28 mouse cellular contexts compared by ENCODE assay signal in the genomic region with DNA sequence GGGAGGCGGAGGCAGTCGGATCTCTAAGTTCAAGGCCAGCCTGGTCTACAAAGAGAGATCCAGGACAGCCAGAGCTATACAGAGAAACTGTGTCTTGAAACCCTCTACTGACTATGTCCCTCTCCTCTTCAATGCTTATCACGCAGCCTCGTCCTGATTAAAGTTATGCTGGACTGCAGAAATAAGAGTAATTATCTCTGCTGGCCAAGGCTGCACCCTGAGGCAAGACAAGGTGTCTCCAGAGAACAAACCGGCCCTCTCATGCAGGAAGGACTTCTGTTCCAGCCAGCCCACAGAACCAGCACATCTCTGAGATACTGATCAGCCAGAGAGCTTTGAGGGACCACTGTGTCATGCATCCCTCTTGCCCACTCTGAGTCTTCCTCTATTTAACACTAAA. TPM values are rescaled to one million over a fixed set of nuclear protein-coding genes. Genes with fewer than 3 reads are reported as not detected.
DNase-seq lines count a peak whose midpoint lies in the region; ATAC-seq and TF ChIP-seq lines count a peak whose summit lies in the region.
"Had no signal": no experiment of that assay in that cellular context is flagged by ENCODE, and none has a peak within 500 bp of the region (broad histone marks: within the 10 kb centered on the region; RNA-seq: fewer than 3 reads in every experiment).

No protein-coding gene starts in this region.

- H3K36me3 ChIP-seq in hindbrain, embryonic 10.5 days, result no peaks in the 10 kb centered on the region
- H3K36me3 ChIP-seq in hindbrain, embryonic 11.5 days (ENCODE audit: control insufficient read depth, insufficient read depth, low read length), result no peaks in the 10 kb centered on the region
- peaks cover 0 to 17% of the 10 kb centered on the region in 2 experiments; a peak in 2 of 4 replicates for H3K36me3 ChIP-seq in MEL (ENCODE audit: control insufficient read depth in 1 of 2, insufficient read depth in 2 of 2, low read length in 2 of 2)
- H3K36me3 ChIP-seq in liver, embryonic 11.5 days (ENCODE audit: control insufficient read depth, insufficient read depth, low read length), result no peaks in the 10 kb centered on the region
- H3K36me3 ChIP-seq in liver, postnatal 0 days (replicated peaks; ENCODE audit: insufficient read depth, low read length), result no peaks in the 10 kb centered on the region
- H3K36me3 ChIP-seq: forebrain, embryonic 15.5 days; heart, embryonic 10.5 days; limb, embryonic 15.5 days; midbrain, embryonic 15.5 days; neural tube, embryonic 13.5 days; stomach, embryonic 15.5 days had no signal

- no peak for TF ChIP-seq RAD21 in MEL (IDR thresholded peaks at IDR 0.05; ENCODE audit: low read depth, low read length)

- no peak for ATAC-seq in hindbrain, embryonic 11.5 days (ENCODE audit: low FRiP score)
- ATAC-seq in liver, embryonic 11.5 days (replicated peaks; ENCODE audit: low FRiP score), result peak; percentile 74
- no peak for ATAC-seq in liver, postnatal 0 days
- ATAC-seq: forebrain, embryonic 15.5 days; hindbrain, embryonic 16.5 days; intestine, postnatal 0 days had no signal

- TF ChIP-seq POLR2A in MEL (IDR thresholded peaks at IDR 0.05; ENCODE audit: control insufficient read depth in 1 of 2, insufficient read depth in 1 of 2, low read depth in 1 of 2, low read length in 2 of 2, poor library complexity in 1 of 2), result no peak

- TF ChIP-seq CTCF in MEL (IDR thresholded peaks at IDR 0.05 in 2 of 3, conservative IDR thresholded peaks at IDR 0.05 in 1 of 3; ENCODE audit: control insufficient read depth in 1 of 3, insufficient read depth in 1 of 3, low read depth in 2 of 3, low read length in 3 of 3, poor library complexity in 1 of 3, severe bottlenecking in 1 of 3), result no peak
- no peak for TF ChIP-seq CTCF in liver, postnatal 0 days (IDR thresholded peaks at IDR 0.05; ENCODE audit: low read depth)

- no peak overlapping the region for H3K4me2 ChIP-seq in hindbrain, embryonic 11.5 days (replicated peaks; ENCODE audit: low read depth, low read length)
- H3K4me2 ChIP-seq in liver, embryonic 11.5 days, result no peak overlapping the region
- no peak overlapping the region for H3K4me2 ChIP-seq in liver, postnatal 0 days (ENCODE audit: low read depth, low read length)
- H3K4me2 ChIP-seq: forebrain, embryonic 15.5 days; limb, embryonic 15.5 days; midbrain, embryonic 15.5 days; neural tube, embryonic 13.5 days; stomach, embryonic 15.5 days had no signal

- H3K4me3 ChIP-seq in hindbrain, embryonic 10.5 days, result no peak overlapping the region
- H3K4me3 ChIP-seq in hindbrain, embryonic 11.5 days (ENCODE audit: low read depth, low read length), result no peak overlapping the region
- H3K4me3 ChIP-seq in MEL (ENCODE audit: control insufficient read depth in 1 of 2, insufficient read depth in 1 of 2, low read depth in 2 of 2, low read length in 2 of 2), result no peak overlapping the region
- H3K4me3 ChIP-seq in liver, embryonic 11.5 days (ENCODE audit: low read depth, low read length), result no peak overlapping the region
- no peak overlapping the region for H3K4me3 ChIP-seq in liver, postnatal 0 days (ENCODE audit: low read depth, low read length)
- H3K4me3 ChIP-seq: forebrain, embryonic 15.5 days; heart, embryonic 10.5 days; limb, embryonic 15.5 days; midbrain, embryonic 15.5 days; neural tube, embryonic 13.5 days; stomach, embryonic 15.5 days had no signal

- no peaks in the 10 kb centered on the region for H3K27me3 ChIP-seq in hindbrain, embryonic 10.5 days (ENCODE audit: insufficient read depth, poor library complexity, severe bottlenecking)
- no peaks in the 10 kb centered on the region for H3K27me3 ChIP-seq in hindbrain, embryonic 11.5 days (ENCODE audit: control insufficient read depth, insufficient read depth, low read length)
- H3K27me3 ChIP-seq in MEL (ENCODE audit: control insufficient read depth in 1 of 2, insufficient read depth in 2 of 2, low read length in 2 of 2), result no peaks in the 10 kb centered on the region
- no peaks in the 10 kb centered on the region for H3K27me3 ChIP-seq in liver, embryonic 11.5 days (replicated peaks; ENCODE audit: control insufficient read depth, insufficient read depth, low read length)
- H3K27me3 ChIP-seq in liver, postnatal 0 days (ENCODE audit: insufficient read depth, low read length), result 0 out of 2 replicates have a peak, but pooled peaks cover 2% of the 10 kb centered on the region
- H3K27me3 ChIP-seq: forebrain, embryonic 15.5 days; limb, embryonic 15.5 days; midbrain, embryonic 15.5 days; neural tube, embryonic 13.5 days; stomach, embryonic 15.5 days had no signal

- H3K4me1 ChIP-seq in hindbrain, embryonic 10.5 days (replicated peaks), result peaks cover 22% of the 10 kb centered on the region
- H3K4me1 ChIP-seq in hindbrain, embryonic 11.5 days (replicated peaks; ENCODE audit: control insufficient read depth, insufficient read depth, low read length), result no peaks in the 10 kb centered on the region
- peaks cover 13 to 27% of the 10 kb centered on the region in 2 experiments for H3K4me1 ChIP-seq in MEL (ENCODE audit: control insufficient read depth in 1 of 2, insufficient read depth in 2 of 2, low read length in 2 of 2)
- peaks cover 4% of the 10 kb centered on the region; the same call in 1 of the 2 replicates for H3K4me1 ChIP-seq in liver, embryonic 11.5 days (replicated peaks; ENCODE audit: control insufficient read depth, insufficient read depth, low read length)
- peaks cover 21% of the 10 kb centered on the region for H3K4me1 ChIP-seq in liver, postnatal 0 days (ENCODE audit: insufficient read depth)
- H3K4me1 ChIP-seq: forebrain, embryonic 15.5 days; heart, embryonic 10.5 days; limb, embryonic 15.5 days; midbrain, embryonic 15.5 days; neural tube, embryonic 13.5 days; stomach, embryonic 15.5 days had no signal

- no peaks in the 10 kb centered on the region for H3K79me2 ChIP-seq in MEL (ENCODE audit: control insufficient read depth, insufficient read depth, low read length, poor library complexity)

- no peak overlapping the region for H3K9ac ChIP-seq in hindbrain, embryonic 11.5 days (ENCODE audit: low read depth, low read length)
- H3K9ac ChIP-seq in MEL (ENCODE audit: control insufficient read depth, low read depth, low read length, poor library complexity, severe bottlenecking), result no peak overlapping the region
- H3K9ac ChIP-seq in liver, embryonic 11.5 days (ENCODE audit: low read depth, low read length), result no peak overlapping the region
- H3K9ac ChIP-seq in liver, postnatal 0 days (replicated peaks), result no peak overlapping the region
- H3K9ac ChIP-seq: forebrain, embryonic 15.5 days; limb, embryonic 15.5 days; midbrain, embryonic 15.5 days; neural tube, embryonic 13.5 days; stomach, embryonic 15.5 days had no signal

- H3K9me3 ChIP-seq in hindbrain, embryonic 10.5 days, result no peaks in the 10 kb centered on the region
- H3K9me3 ChIP-seq in hindbrain, embryonic 11.5 days (ENCODE audit: control insufficient read depth, low read length), result no peaks in the 10 kb centered on the region
- H3K9me3 ChIP-seq in MEL (replicated peaks; ENCODE audit: insufficient read depth, low read length), result no peaks in the 10 kb centered on the region
- no peaks in the 10 kb centered on the region for H3K9me3 ChIP-seq in liver, embryonic 11.5 days (ENCODE audit: control insufficient read depth, low read length)
- no peaks in the 10 kb centered on the region for H3K9me3 ChIP-seq in liver, postnatal 0 days (ENCODE audit: low read length)
- H3K9me3 ChIP-seq: forebrain, embryonic 15.5 days; heart, embryonic 10.5 days; limb, embryonic 15.5 days; midbrain, embryonic 15.5 days; neural tube, embryonic 13.5 days; stomach, embryonic 15.5 days had no signal

- peak overlapping the region; percentile 79; the same call in 1 of the 2 replicates for H3K27ac ChIP-seq in hindbrain, embryonic 10.5 days
- H3K27ac ChIP-seq in hindbrain, embryonic 11.5 days (ENCODE audit: low read depth, low read length), result no peak overlapping the region
- no peak overlapping the region for H3K27ac ChIP-seq in MEL (ENCODE audit: control insufficient read depth, low read depth, low read length)
- no peak overlapping the region for H3K27ac ChIP-seq in liver, embryonic 11.5 days (ENCODE audit: low read depth, low read length)
- H3K27ac ChIP-seq in liver, postnatal 0 days (ENCODE audit: low read depth), result peak overlapping the region; percentile 0; the same call in 1 of the 2 replicates
- H3K27ac ChIP-seq: forebrain, embryonic 15.5 days; heart, embryonic 10.5 days; limb, embryonic 15.5 days; macrophage; midbrain, embryonic 15.5 days; stomach, embryonic 15.5 days had no signal

- WGBS in hindbrain, embryonic 10.5 days, result 85% methylated on average over 5 of the region's 5 CpGs
- WGBS in hindbrain, embryonic 11.5 days, result 87% methylated on average over 5 of the region's 5 CpGs
- 66% methylated on average over 5 of the region's 5 CpGs for WGBS in liver, embryonic 11.5 days
- WGBS in liver, postnatal 0 days (ENCODE audit: insufficient replicate concordance), result 64% methylated on average over 5 of the region's 5 CpGs

- TF ChIP-seq EP300 in MEL (IDR thresholded peaks at IDR 0.05; ENCODE audit: low read depth in 1 of 2, low read length in 2 of 2), result 0 out of 4 replicates have a peak, but pooled peaks of 1 of the 2 experiments have one; percentile 6
- peak; percentile 72 for TF ChIP-seq EP300 in liver, postnatal 0 days (IDR thresholded peaks at IDR 0.05; ENCODE audit: low read depth)

- no peak for DNase-seq in hindbrain, embryonic 10.5 days (ENCODE audit: low spot score)
- DNase-seq in hindbrain, embryonic 11.5 days (ENCODE audit: low spot score), result no peak
- no peak for DNase-seq in MEL (ENCODE audit: low read depth, low spot score)
- no peak for DNase-seq in liver, embryonic 11.5 days (ENCODE audit: low spot score)
- no peak for DNase-seq in liver, postnatal 0 days
- no peak for DNase-seq in adrenal gland, adult (ENCODE audit: inconsistent age in 2 of 2, low spot score in 1 of 2)
- no peak for DNase-seq in lung, postnatal 14 days
- no peak for DNase-seq in urinary bladder, postnatal 4 days (ENCODE audit: low spot score in 2 of 2)
- DNase-seq: adrenal gland, postnatal 36 days; cerebellum, adult 11 months; cerebellum, adult 9-11 months; gastrocnemius, postnatal 10 days; heart, postnatal 4 days; kidney, postnatal 36 days; right cerebral cortex, postnatal 4 days had no signal

RNA-seq across cellular contexts. Expression of a gene that starts 15.6 kb away (rescaled TPM):
- polyA plus RNA-seq in hindbrain, embryonic 10.5 days (2016; fragmentation: Nextera tagmentation; extraction: Ambion mirVana), result 90.0 and 116 TPM in 2 replicates
- polyA plus RNA-seq in hindbrain, embryonic 11.5 days (2014; fragmentation: Nextera tagmentation; extraction: Ambion mirVana), result 127 and 147 TPM in 2 replicates
- 58.1 and 60.4 TPM in 2 replicates for total RNA-seq in MEL (2012; rRNA removed)
- polyA plus RNA-seq in MEL (2012; ENCODE audit: insufficient read depth in 1 of 2, insufficient read length in 2 of 2, low read depth in 1 of 2, low replicate concordance in 2 of 2, missing spikeins in 1 of 2), result 10 to 100 TPM in 1 of 2 experiments, not detected in 1; 57.4 TPM
- polyA plus RNA-seq in liver, embryonic 11.5 days (2014; fragmentation: Nextera tagmentation; extraction: Ambion mirVana), result 50.8 and 53.5 TPM in 2 replicates
- polyA plus RNA-seq in liver, postnatal 0 days (2015; fragmentation: Nextera tagmentation; extraction: Ambion mirVana), result 154 and 170 TPM in 2 replicates

RNA-seq across cellular contexts. Expression of a gene that starts 54.9 kb away (rescaled TPM):
- 0.31 and 0.80 TPM in 2 replicates for polyA plus RNA-seq in hindbrain, embryonic 10.5 days (2016; fragmentation: Nextera tagmentation; extraction: Ambion mirVana)
- polyA plus RNA-seq in hindbrain, embryonic 11.5 days (2014; fragmentation: Nextera tagmentation; extraction: Ambion mirVana), result 0.39 and 0.74 TPM in 2 replicates
- 0.13 TPM in 1 of 2 replicates, not detected in the other for total RNA-seq in MEL (2012; rRNA removed)
- under 1 TPM in 1 of 2 experiments, not detected in 1; 0.10 TPM for polyA plus RNA-seq in MEL (2012; ENCODE audit: insufficient read depth in 1 of 2, insufficient read length in 2 of 2, low read depth in 1 of 2, low replicate concordance in 2 of 2, missing spikeins in 1 of 2)
- 0.27 and 0.64 TPM in 2 replicates for polyA plus RNA-seq in liver, embryonic 11.5 days (2014; fragmentation: Nextera tagmentation; extraction: Ambion mirVana)
- polyA plus RNA-seq in liver, postnatal 0 days (2015; fragmentation: Nextera tagmentation; extraction: Ambion mirVana), result 0.95 and 1.1 TPM in 2 replicates
- total RNA-seq: adrenal gland, adult 18-20 months; layer of hippocampus, adult 8-10 months; left cerebral cortex, postnatal 25 days had no signal
- polyA plus RNA-seq: cortical plate, adult 2 months; neural tube, embryonic 13.5 days had no signal

RNA-seq across cellular contexts. Expression of a gene that starts 58.4 kb away (rescaled TPM):
- polyA plus RNA-seq in hindbrain, embryonic 10.5 days (2016; fragmentation: Nextera tagmentation; extraction: Ambion mirVana), result 43.1 and 51.5 TPM in 2 replicates
- 47.0 and 50.3 TPM in 2 replicates for polyA plus RNA-seq in hindbrain, embryonic 11.5 days (2014; fragmentation: Nextera tagmentation; extraction: Ambion mirVana)
- 4.9 and 5.9 TPM in 2 replicates for total RNA-seq in MEL (2012; rRNA removed)
- polyA plus RNA-seq in MEL (2012; ENCODE audit: insufficient read depth in 1 of 2, insufficient read length in 2 of 2, low read depth in 1 of 2, low replicate concordance in 2 of 2, missing spikeins in 1 of 2), result 10 to 100 TPM in 1 of 2 experiments, not detected in 1; 12.0 TPM
- 14.8 and 16.2 TPM in 2 replicates for polyA plus RNA-seq in liver, embryonic 11.5 days (2014; fragmentation: Nextera tagmentation; extraction: Ambion mirVana)
- polyA plus RNA-seq in liver, postnatal 0 days (2015; fragmentation: Nextera tagmentation; extraction: Ambion mirVana), result 13.9 and 16.0 TPM in 2 replicates

Comparison
In these comparisons a context has a peak if more than half of its experiments do, and no peak if none do; other contexts are left out.
1. H3K27ac ChIP-seq: peak in hindbrain, embryonic 10.5 days (single experiment) and liver, postnatal 0 days (single experiment); none in hindbrain, embryonic 11.5 days (single experiment), MEL (single experiment) and liver, embryonic 11.5 days (single experiment).